22 mouse cellular contexts compared by ENCODE assay signal in the genomic region with DNA sequence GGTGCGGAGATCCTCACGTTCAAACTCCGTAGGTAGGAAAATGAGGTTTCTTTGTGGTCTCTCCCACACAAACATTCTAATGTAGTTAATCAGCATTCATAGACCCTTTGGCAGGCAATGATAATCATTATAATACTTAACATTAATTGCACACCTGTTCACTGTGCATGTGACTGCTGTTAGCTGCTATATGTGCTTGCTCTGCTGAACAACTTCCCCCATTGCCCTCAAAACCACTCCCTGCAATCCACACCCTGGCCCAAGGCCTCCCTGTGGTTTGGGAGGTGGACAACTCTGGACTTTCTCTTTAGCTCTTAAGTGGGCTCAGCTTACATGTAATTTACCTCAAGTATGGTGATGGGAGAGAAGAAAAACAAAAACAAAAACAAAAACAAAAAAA.
"Had no signal": no experiment of that assay in that cellular context is flagged by ENCODE, and none has a peak within 500 bp of the region (broad histone marks: within the 10 kb centered on the region; RNA-seq: fewer than 3 reads in every experiment).

No protein-coding gene starts in this region.

- H3K36me3 ChIP-seq: heart, embryonic 10.5 days; heart, embryonic 12.5 days; hindbrain, embryonic 10.5 days; hindbrain, embryonic 12.5 days; intestine, embryonic 15.5 days; limb, embryonic 10.5 days; limb, embryonic 12.5 days; liver, embryonic 13.5 days; liver, embryonic 15.5 days had no signal

- H3K27ac ChIP-seq: gastrocnemius, adult 2 months; heart, adult 2 months; heart, embryonic 10.5 days; hindbrain, embryonic 10.5 days; hindbrain, embryonic 12.5 days; hindbrain, embryonic 14.5 days; intestine, embryonic 15.5 days; limb, embryonic 10.5 days; limb, embryonic 12.5 days; liver, embryonic 13.5 days; liver, embryonic 15.5 days had no signal

- DNase-seq: gastrocnemius, adult 2 months; gastrocnemius, postnatal 10 days; gastrocnemius, postnatal 25 days; heart, adult 2 months; heart, postnatal 10 days; heart, postnatal 4 days; kidney, adult 18-20 months; kidney, adult 8-10 months; kidney, postnatal 10 days; kidney, postnatal 4 days; liver; liver, embryonic 13.5 days had no signal

- H3K4me2 ChIP-seq: heart, embryonic 12.5 days; hindbrain, embryonic 12.5 days; hindbrain, embryonic 14.5 days; intestine, embryonic 15.5 days; limb, embryonic 12.5 days; liver, embryonic 11.5 days; liver, embryonic 13.5 days; liver, embryonic 15.5 days had no signal

- H3K4me3 ChIP-seq: gastrocnemius, adult 2 months; heart, adult 2 months; heart, embryonic 10.5 days; heart, embryonic 12.5 days; hindbrain, embryonic 10.5 days; hindbrain, embryonic 12.5 days; intestine, embryonic 15.5 days; limb, embryonic 10.5 days; limb, embryonic 12.5 days; liver, embryonic 13.5 days; liver, embryonic 15.5 days had no signal

- H3K27me3 ChIP-seq: heart, embryonic 12.5 days; hindbrain, embryonic 12.5 days; intestine, embryonic 15.5 days; limb, embryonic 12.5 days; liver, embryonic 13.5 days; liver, embryonic 15.5 days had no signal
